8 mouse cellular contexts compared by ENCODE assay signal in the genomic region with DNA sequence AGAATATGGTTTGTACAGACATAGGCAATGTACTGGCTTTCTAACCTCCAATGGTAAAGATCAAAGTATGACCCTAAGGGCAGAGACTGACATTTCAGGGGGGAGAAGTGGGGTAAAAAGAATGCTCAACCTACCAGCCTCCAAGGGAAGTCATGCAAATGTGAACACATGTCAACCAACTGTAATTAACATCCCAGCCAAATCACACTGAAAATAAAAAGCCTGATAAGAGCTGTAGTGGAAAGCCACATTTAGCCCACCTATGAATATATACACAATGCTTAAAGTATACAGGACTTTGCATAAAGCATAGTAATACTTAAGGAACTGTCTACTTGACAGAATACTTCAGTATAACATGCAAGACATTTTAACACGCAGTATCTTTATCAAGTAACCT. TPM values are rescaled to one million over a fixed set of nuclear protein-coding genes. Genes with fewer than 3 reads are reported as not detected.
A peak's percentile ranks its signal among the peaks of the same experiment; 100 is the strongest.
DNase-seq lines count a peak whose midpoint lies in the region; ATAC-seq and TF ChIP-seq lines count a peak whose summit lies in the region.

No protein-coding gene starts in this region.

- H3K4me1 ChIP-seq in heart, embryonic 12.5 days (replicated peaks): peaks cover 28% of the 10 kb centered on the region
- H3K4me1 ChIP-seq in bone marrow macrophage, adult 2 months (ENCODE audit: control insufficient read depth, insufficient read depth, low read length): peaks cover 17% of the 10 kb centered on the region
- peaks cover 44% of the 10 kb centered on the region for H3K4me1 ChIP-seq in hindbrain, embryonic 13.5 days (replicated peaks)
- H3K4me1 ChIP-seq in midbrain, embryonic 12.5 days: peaks cover 33% of the 10 kb centered on the region
- peaks cover 11% of the 10 kb centered on the region for H3K4me1 ChIP-seq in cerebellum, adult 2 months (ENCODE audit: control insufficient read depth, insufficient read depth, low read length)

- TF ChIP-seq CTCF in bone marrow macrophage, adult 2 months (IDR thresholded peaks at IDR 0.05; ENCODE audit: low read depth, low read length): no peak
- TF ChIP-seq CTCF in cerebellum, adult 2 months (IDR thresholded peaks at IDR 0.05; ENCODE audit: borderline replicate concordance, insufficient read depth, low read depth, low read length): no peak

- H3K36me3 ChIP-seq in heart, embryonic 12.5 days: peaks cover 1% of the 10 kb centered on the region
- peaks cover 5% of the 10 kb centered on the region for H3K36me3 ChIP-seq in hindbrain, embryonic 13.5 days
- H3K36me3 ChIP-seq in midbrain, embryonic 12.5 days: peaks cover 7% of the 10 kb centered on the region

- H3K9me3 ChIP-seq in heart, embryonic 12.5 days (replicated peaks): no peaks in the 10 kb centered on the region
- H3K9me3 ChIP-seq in hindbrain, embryonic 13.5 days: no peaks in the 10 kb centered on the region
- no peaks in the 10 kb centered on the region for H3K9me3 ChIP-seq in midbrain, embryonic 12.5 days

- no peak for TF ChIP-seq POLR2A in bone marrow macrophage, adult 2 months (IDR thresholded peaks at IDR 0.05; ENCODE audit: borderline replicate concordance, low read depth, low read length)
- no peak for TF ChIP-seq POLR2A in cerebellum, adult 2 months (IDR thresholded peaks at IDR 0.05; ENCODE audit: borderline replicate concordance, insufficient read depth, low read length)

- 70% methylated on average over 1 of the region's 1 CpGs for WGBS in heart, embryonic 12.5 days
- 75% methylated on average over 1 of the region's 1 CpGs for WGBS in hindbrain, embryonic 13.5 days
- WGBS in midbrain, embryonic 12.5 days: 82% methylated on average over 1 of the region's 1 CpGs
- 29% methylated on average over 1 of the region's 1 CpGs for WGBS in cerebellum, adult 2 months

- H3K27me3 ChIP-seq in heart, embryonic 12.5 days (replicated peaks): no peaks in the 10 kb centered on the region
- H3K27me3 ChIP-seq in hindbrain, embryonic 13.5 days: no peaks in the 10 kb centered on the region
- no peaks in the 10 kb centered on the region for H3K27me3 ChIP-seq in midbrain, embryonic 12.5 days
- no peaks in the 10 kb centered on the region for H3K27me3 ChIP-seq in cerebellum, adult 2 months (ENCODE audit: control insufficient read depth, insufficient read depth, low read length)

- no peak overlapping the region for H3K9ac ChIP-seq in heart, embryonic 12.5 days
- H3K9ac ChIP-seq in hindbrain, embryonic 13.5 days: no peak overlapping the region
- no peak overlapping the region for H3K9ac ChIP-seq in midbrain, embryonic 12.5 days (replicated peaks)

- no peak for ATAC-seq in heart, embryonic 12.5 days (ENCODE audit: insufficient number of reproducible peaks, low FRiP score)
- no peak for ATAC-seq in hindbrain, embryonic 13.5 days (ENCODE audit: low FRiP score)
- ATAC-seq in midbrain, embryonic 12.5 days (ENCODE audit: low FRiP score, low read depth): no peak

- H3K4me3 ChIP-seq in heart, embryonic 12.5 days: peak overlapping the region; percentile 32; the same call in 1 of the 2 replicates
- peak overlapping the region; percentile 39 for H3K4me3 ChIP-seq in bone marrow macrophage, adult 2 months (ENCODE audit: insufficient read depth, low read length)
- H3K4me3 ChIP-seq in hindbrain, embryonic 13.5 days: peak overlapping the region; percentile 94
- peak overlapping the region; percentile 98 for H3K4me3 ChIP-seq in midbrain, embryonic 12.5 days
- no peak overlapping the region for H3K4me3 ChIP-seq in cerebellum, adult 2 months (replicated peaks; ENCODE audit: insufficient read depth, low read depth, low read length)

- no peak for DNase-seq in heart, adult 8-10 months (ENCODE audit: low spot score)
- DNase-seq in cerebellum, adult 2 months: no peak
- no peak for DNase-seq in frontal cortex, adult 2 months (ENCODE audit: extremely low spot score in 1 of 2, low spot score in 1 of 2)
- DNase-seq in cerebellum, postnatal 4 days (ENCODE audit: low spot score in 2 of 2): no peak

- peak overlapping the region; percentile 64 for H3K4me2 ChIP-seq in heart, embryonic 12.5 days
- H3K4me2 ChIP-seq in hindbrain, embryonic 13.5 days: peak overlapping the region; percentile 90
- peak overlapping the region; percentile 76 for H3K4me2 ChIP-seq in midbrain, embryonic 12.5 days (replicated peaks)

- H3K27ac ChIP-seq in heart, embryonic 12.5 days (ENCODE audit: poor library complexity, severe bottlenecking): no peak overlapping the region
- no peak overlapping the region for H3K27ac ChIP-seq in bone marrow macrophage, adult 2 months (ENCODE audit: insufficient read depth, low read depth, low read length)
- H3K27ac ChIP-seq in hindbrain, embryonic 13.5 days: no peak overlapping the region
- no peak overlapping the region for H3K27ac ChIP-seq in midbrain, embryonic 12.5 days (replicated peaks)
- no peak overlapping the region for H3K27ac ChIP-seq in cerebellum, adult 2 months (ENCODE audit: insufficient read depth, low read length)

RNA-seq across cellular contexts. Expression of gene Hnrnpd, which starts 3.0 kb away (rescaled TPM):
- polyA plus RNA-seq in heart, embryonic 12.5 days (2016; fragmentation: Nextera tagmentation; extraction: Ambion mirVana): 213 and 235 TPM in 2 replicates
- total RNA-seq in heart, adult 8-10 months (2022): 100 to 1,000 TPM in 1 of 4 experiments, 10 to 100 TPM in 3; 63.7 to 105 (median 80.0) TPM
- polyA plus RNA-seq in bone marrow macrophage, adult 2 months (2012; ENCODE audit: insufficient read depth, insufficient read length, missing spikeins): 222 and 223 TPM in 2 replicates
- 143 and 182 TPM in 2 replicates for polyA plus RNA-seq in hindbrain, embryonic 13.5 days (2015; fragmentation: Nextera tagmentation; extraction: Ambion mirVana)
- polyA plus RNA-seq in midbrain, embryonic 12.5 days (2016; fragmentation: Nextera tagmentation; extraction: Ambion mirVana): 471 and 527 TPM in 2 replicates
- polyA plus RNA-seq in cerebellum, adult 2 months (2012; rRNA removed): 114 and 127 TPM in 2 replicates
- polyA plus RNA-seq in frontal cortex, adult 2 months (2012; rRNA removed): 149 and 161 TPM in 2 replicates

RNA-seq across cellular contexts. Expression of gene 4930524J08Rik, which starts 3.1 kb away (rescaled TPM):
- 1.4 and 1.6 TPM in 2 replicates for polyA plus RNA-seq in heart, embryonic 12.5 days (2016; fragmentation: Nextera tagmentation; extraction: Ambion mirVana)
- total RNA-seq in heart, adult 8-10 months (2022): 1 to 10 TPM in 2 of 4 experiments, under 1 TPM in 1, not detected in 1; 0.95 to 1.7 (median 1.5) TPM
- 2.8 TPM in 2 replicates for polyA plus RNA-seq in bone marrow macrophage, adult 2 months (2012; ENCODE audit: insufficient read depth, insufficient read length, missing spikeins)
- polyA plus RNA-seq in hindbrain, embryonic 13.5 days (2015; fragmentation: Nextera tagmentation; extraction: Ambion mirVana): 3.9 and 4.0 TPM in 2 replicates
- 3.2 and 3.5 TPM in 2 replicates for polyA plus RNA-seq in midbrain, embryonic 12.5 days (2016; fragmentation: Nextera tagmentation; extraction: Ambion mirVana)
- 1.6 and 1.8 TPM in 2 replicates for polyA plus RNA-seq in cerebellum, adult 2 months (2012; rRNA removed)
- polyA plus RNA-seq in frontal cortex, adult 2 months (2012; rRNA removed): 1.7 and 2.8 TPM in 2 replicates
